Mouse (Mus musculus) MEL (cell line): ENCODE measurements around the gene Ccdc137. TPM values are rescaled to one million over a fixed set of nuclear protein-coding genes. Genes with fewer than 3 reads are reported as not detected.

Experiments
- DNase-seq: peaks from one replicate; pipeline ENCODE4 v3.0.0; 2011; ENCODE audit warnings: low read depth, low spot score
- H3K27ac ChIP-seq: 2 replicates; pipeline ENCODE4 v1.5.1; 2012; ENCODE audit warnings: low read depth, mild to moderate bottlenecking, control low read depth, low read length, moderate library complexity; ENCODE audit not compliant: control insufficient read depth
- H3K27me3 ChIP-seq, 2 experiments: fragments of 150-350 bp in 1 of 2; sonication (generic) in 1 of 2; 2 replicates each; pipeline ENCODE4 v1.6.1; 2012; ENCODE audit warnings: low read length in 2 of 2, mild to moderate bottlenecking in 2 of 2, improper control_type of control experiment in 1 of 2, moderate library complexity in 1 of 2; ENCODE audit not compliant: insufficient read depth in 2 of 2, control insufficient read depth in 1 of 2
- H3K36me3 ChIP-seq, 2 experiments: 2 replicates each; pipeline ENCODE4 v1.6.1; 2012 to 2014; ENCODE audit warnings: low read length in 2 of 2, improper control_type of control experiment in 1 of 2, inconsistent platforms in 1 of 2, mild to moderate bottlenecking in 1 of 2; ENCODE audit not compliant: insufficient read depth in 2 of 2, control insufficient read depth in 1 of 2
- H3K4me1 ChIP-seq, 2 experiments: fragments of 150-350 bp in 1 of 2; sonication (generic) in 1 of 2; 2 replicates each; pipeline ENCODE4 v1.6.1; 2012; ENCODE audit warnings: low read length in 2 of 2, improper control_type of control experiment in 1 of 2, mild to moderate bottlenecking in 1 of 2; ENCODE audit not compliant: insufficient read depth in 2 of 2, control insufficient read depth in 1 of 2
- H3K4me3 ChIP-seq, 2 experiments: fragments of 150-350 bp in 1 of 2; sonication (generic) in 1 of 2; 2 replicates each; pipeline ENCODE4 v1.5.1; 2012; ENCODE audit warnings: low read depth in 2 of 2, low read length in 2 of 2, mild to moderate bottlenecking in 2 of 2, moderate library complexity in 2 of 2, control low read depth in 1 of 2, improper control_type of control experiment in 1 of 2; ENCODE audit not compliant: control insufficient read depth in 1 of 2, insufficient read depth in 1 of 2
- H3K79me2 ChIP-seq: 2 replicates; pipeline ENCODE4 v1.6.1; 2012; ENCODE audit warnings: mild to moderate bottlenecking, low read length, moderate library complexity; ENCODE audit not compliant: control insufficient read depth, poor library complexity, insufficient read depth
- H3K9ac ChIP-seq: 2 replicates; pipeline ENCODE4 v1.6.1; 2012; ENCODE audit warnings: low read depth, mild to moderate bottlenecking, control low read depth, low read length, moderate library complexity; ENCODE audit not compliant: control insufficient read depth, poor library complexity, severe bottlenecking
- H3K9me3 ChIP-seq: fragments of 150-350 bp; sonication (generic); replicated peaks from 2 replicates; pipeline ENCODE4 v1.6.1; 2012; ENCODE audit warnings: mild to moderate bottlenecking, low read length, improper control_type of control experiment, moderate library complexity; ENCODE audit not compliant: insufficient read depth
- CHD1 ChIP-seq: IDR thresholded peaks from 2 replicates; pipeline ENCODE4 v1.6.1; 2012; ENCODE audit warnings: low read depth, mild to moderate bottlenecking, inconsistent platforms, low read length, improper control_type of control experiment
- CHD2 ChIP-seq: IDR thresholded peaks from 2 replicates; pipeline ENCODE4 v1.6.1; 2011; ENCODE audit warnings: low read length, improper control_type of control experiment
- E2F4 ChIP-seq: IDR thresholded peaks from 2 replicates; pipeline ENCODE4 v1.6.1; 2011; ENCODE audit warnings: low read depth, low read length, improper control_type of control experiment, borderline replicate concordance
- ELF1 ChIP-seq: IDR thresholded peaks from 2 replicates; pipeline ENCODE4 v1.6.1; 2014; ENCODE audit warnings: low read depth, mild to moderate bottlenecking, inconsistent platforms, low read length, improper control_type of control experiment, moderate library complexity
- EP300 ChIP-seq, 2 experiments: IDR thresholded peaks; 2 replicates each; pipeline ENCODE4 v1.6.1; 2011; ENCODE audit warnings: improper control_type of control experiment in 2 of 2, low read length in 2 of 2, low read depth in 1 of 2, mild to moderate bottlenecking in 1 of 2
- ETS1 ChIP-seq: IDR thresholded peaks from 2 replicates; pipeline ENCODE4 v1.6.1; 2012; ENCODE audit warnings: low read depth, mild to moderate bottlenecking, inconsistent platforms, low read length, improper control_type of control experiment, moderate library complexity
- GATA1 ChIP-seq: IDR thresholded peaks from 2 replicates; pipeline ENCODE4 v1.6.1; 2011; ENCODE audit warnings: low read depth, low read length, improper control_type of control experiment
- HCFC1 ChIP-seq: IDR thresholded peaks from 2 replicates; pipeline ENCODE4 v1.6.1; 2012; ENCODE audit warnings: low read depth, mild to moderate bottlenecking, inconsistent platforms, low read length, improper control_type of control experiment, moderate library complexity
- JUND ChIP-seq: IDR thresholded peaks from 2 replicates; pipeline ENCODE4 v1.6.1; 2011; ENCODE audit warnings: low read depth, mild to moderate bottlenecking, improper control_type of control experiment, low read length
- MAFK ChIP-seq: IDR thresholded peaks from 2 replicates; pipeline ENCODE4 v1.6.1; 2011; ENCODE audit warnings: low read depth, mild to moderate bottlenecking, low read length, improper control_type of control experiment, borderline replicate concordance
- MAX ChIP-seq: IDR thresholded peaks from 2 replicates; pipeline ENCODE4 v1.6.1; 2011; ENCODE audit warnings: low read length, improper control_type of control experiment
- MAZ ChIP-seq: IDR thresholded peaks from 2 replicates; pipeline ENCODE4 v1.6.1; 2012; ENCODE audit warnings: low read depth, mild to moderate bottlenecking, inconsistent platforms, low read length, improper control_type of control experiment
- MYC ChIP-seq: IDR thresholded peaks from 2 replicates; pipeline ENCODE4 v1.6.1; 2011; ENCODE audit warnings: low read depth, mild to moderate bottlenecking, low read length, improper control_type of control experiment, moderate library complexity
- NELFE ChIP-seq: IDR thresholded peaks from 2 replicates; pipeline ENCODE4 v1.6.1; 2011; ENCODE audit warnings: low read depth, low read length, improper control_type of control experiment
- NRF1 ChIP-seq: IDR thresholded peaks from 2 replicates; pipeline ENCODE4 v1.6.1; 2014; ENCODE audit warnings: low read depth, mild to moderate bottlenecking, inconsistent platforms, low read length, improper control_type of control experiment, moderate library complexity; ENCODE audit not compliant: poor library complexity, insufficient read depth, severe bottlenecking
- POLR2AphosphoS2 ChIP-seq: IDR thresholded peaks from 2 replicates; pipeline ENCODE4 v1.6.1; 2011; ENCODE audit warnings: low read length, improper control_type of control experiment
- POLR2AphosphoS5 ChIP-seq: IDR thresholded peaks from 2 replicates; pipeline ENCODE4 v1.6.1; 2012; ENCODE audit warnings: low read depth, borderline replicate concordance, mild to moderate bottlenecking, inconsistent platforms, low read length, moderate library complexity, mixed read lengths
- SIN3A ChIP-seq: IDR thresholded peaks from 2 replicates; pipeline ENCODE4 v1.6.1; 2012; ENCODE audit warnings: low read length, improper control_type of control experiment, inconsistent platforms
- TBP ChIP-seq: IDR thresholded peaks from 2 replicates; pipeline ENCODE4 v1.8.0; 2011; ENCODE audit warnings: low read depth, low read length, improper control_type of control experiment
- UBTF ChIP-seq: IDR thresholded peaks from 2 replicates; pipeline ENCODE4 v1.6.1; 2012; ENCODE audit warnings: low read depth, mild to moderate bottlenecking, inconsistent platforms, low read length, improper control_type of control experiment, moderate library complexity, borderline replicate concordance; ENCODE audit not compliant: insufficient read depth
- USF2 ChIP-seq, 2 experiments: IDR thresholded peaks; 2 replicates each; pipeline ENCODE4 v1.6.1; 2011 to 2012; ENCODE audit warnings: improper control_type of control experiment in 2 of 2, low read length in 2 of 2, borderline replicate concordance in 1 of 2, inconsistent platforms in 1 of 2, low read depth in 1 of 2, mild to moderate bottlenecking in 1 of 2; ENCODE audit not compliant: insufficient read depth in 1 of 2
- ZC3H11A ChIP-seq: IDR thresholded peaks from 2 replicates; pipeline ENCODE4 v1.6.1; 2012; ENCODE audit warnings: low read depth, mild to moderate bottlenecking, inconsistent platforms, low read length, improper control_type of control experiment
- ZNF384 ChIP-seq: IDR thresholded peaks from 2 replicates; pipeline ENCODE4 v1.6.1; 2012; ENCODE audit warnings: low read depth, mild to moderate bottlenecking, inconsistent platforms, low read length, improper control_type of control experiment
- polyA plus RNA-seq, 2 experiments: library from polyadenylated mRNA; stranded (reverse) in 1 of 2; unstranded in 1 of 2; fragments of >175 nt in 1 of 2; fragments of >200 nt in 1 of 2; gene quantifications; 2 replicates each; pipeline versions ENCODE4 v1.2.1 to v1.2.4; 2012; ENCODE audit warnings: low replicate concordance in 2 of 2, low read depth in 1 of 2; ENCODE audit not compliant: insufficient read length in 2 of 2, insufficient read depth in 1 of 2, missing spikeins in 1 of 2
- total RNA-seq: library from RNA; depleted of rRNA; stranded (reverse); fragments of 300-350 nt; gene quantifications from 2 replicates; pipeline ENCODE4 v1.2.3, GENCODE M21; 2012

The Ccdc137 gene
- total and polyA plus RNA-seq, 3 experiments: 104 to 116 TPM; not detected in 1

DNA sequence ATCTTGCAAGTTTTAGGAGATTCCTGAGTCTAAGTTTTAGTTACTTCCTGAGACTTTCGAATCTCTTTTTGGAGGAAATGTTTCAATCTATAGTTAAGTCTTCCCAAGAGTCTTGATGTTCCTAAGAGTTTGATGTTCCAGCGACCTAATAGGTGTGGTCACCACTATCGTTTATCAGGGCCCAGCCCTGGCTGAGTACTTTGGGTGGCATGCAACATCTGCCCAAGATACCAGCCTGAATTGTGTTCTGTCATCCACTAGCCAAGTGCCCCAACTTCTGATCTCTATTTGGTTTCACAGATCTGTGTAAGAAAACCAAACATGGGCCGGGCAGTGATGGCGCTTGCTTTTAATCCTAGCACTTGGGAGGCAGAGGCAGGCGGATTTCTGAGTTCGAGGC, 2.5 kb upstream of the Ccdc137 start:
- Histone ChIP-seq H3K4me3 (no peak overlapping the region), H3K79me2 (peaks cover 32% of the 10 kb centered on the region), H3K27ac (no peak overlapping the region), H3K36me3 (peaks cover 0 to 13% of the 10 kb centered on the region in 2 experiments; a peak in 2 of 4 replicates), H3K4me1 (peaks cover 4 to 22% of the 10 kb centered on the region in 2 experiments), H3K27me3 (no peaks in the 10 kb centered on the region), H3K9me3 (no peaks in the 10 kb centered on the region), H3K9ac (no peak overlapping the region)
- DNase-seq: no peak
- TF ChIP-seq MYC: no peak

DNA sequence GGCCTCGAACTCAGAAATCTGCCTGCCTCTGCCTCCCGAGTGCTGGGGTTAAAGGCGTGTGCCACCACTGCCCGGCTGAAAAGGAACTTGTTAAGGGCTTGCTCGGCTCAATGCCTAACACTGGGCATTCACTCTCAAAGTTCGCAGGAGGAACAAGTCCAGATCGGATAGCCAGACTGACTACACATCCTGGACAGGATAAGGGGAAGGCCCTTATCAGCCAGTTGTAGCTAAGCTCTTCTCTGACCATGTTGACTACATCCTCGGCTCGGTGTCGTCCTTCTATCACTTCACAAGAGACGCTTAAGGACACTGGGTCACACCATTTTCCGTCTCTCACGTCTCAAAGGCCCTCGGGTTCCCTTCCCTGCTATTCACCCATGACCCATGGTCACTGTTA, 545 bp upstream of the Ccdc137 start:
- H3K36me3 ChIP-seq: peaks cover 3 to 10% of the 10 kb centered on the region in 2 experiments; a peak in 3 of 4 replicates
- peak; percentile 81 for DNase-seq
- H3K4me3 ChIP-seq: peak overlapping the region; percentile 84 to 86
- H3K27me3 ChIP-seq: no peaks in the 10 kb centered on the region
- H3K9me3 ChIP-seq: no peaks in the 10 kb centered on the region
- H3K9ac ChIP-seq: peak overlapping the region; percentile 93
- peaks cover 37% of the 10 kb centered on the region for H3K79me2 ChIP-seq
- peak overlapping the region; percentile 70 for H3K27ac ChIP-seq
- H3K4me1 ChIP-seq: peaks cover 0 to 14% of the 10 kb centered on the region in 2 experiments; a peak in 2 of 4 replicates
- peak; percentile 67; the same call in 1 of the 2 replicates for TF ChIP-seq TBP
- TF ChIP-seq GATA1: peak; percentile 63; the same call in 1 of the 2 replicates
- 0 out of 2 replicates have a peak, but pooled peaks have one; percentile 47 for TF ChIP-seq CHD1
- TF ChIP-seq ELF1: no peak
- TF ChIP-seq EP300 (IDR thresholded peaks at IDR 0.05; ENCODE audit: low read depth in 1 of 2, low read length in 2 of 2): peak; percentile 3 to 24; a peak in 1 of 4 replicates

- Histone ChIP-seq H3K9me3 (no peaks in the 10 kb centered on the region), H3K9ac (peak overlapping the region; percentile 93), H3K27me3 (no peaks in the 10 kb centered on the region), H3K4me1 (peaks cover 0 to 14% of the 10 kb centered on the region in 2 experiments; a peak in 2 of 4 replicates), H3K79me2 (peaks cover 37% of the 10 kb centered on the region), H3K36me3 (peaks cover 3 to 10% of the 10 kb centered on the region in 2 experiments; a peak in 3 of 4 replicates), H3K27ac (peak overlapping the region; percentile 67), H3K4me3 (peak overlapping the region; percentile 84 to 86)
- peak; percentile 77 for DNase-seq
- TF ChIP-seq ELF1 (0 out of 2 replicates have a peak, but pooled peaks have one; percentile 7), JUND (no peak), MAX (no peak; the same call in 1 of the 2 replicates), UBTF (no peak), USF2 (IDR thresholded peaks at IDR 0.05; ENCODE audit: borderline replicate concordance in 1 of 2, insufficient read depth in 1 of 2, low read depth in 1 of 2, low read length in 2 of 2) (no peak), GATA1 (no peak), CHD2 (no peak), ZNF384 (no peak), ZC3H11A (peak; percentile 40), MAZ (no peak), NELFE (no peak), HCFC1 (no peak), POLR2AphosphoS2 (no peak), POLR2AphosphoS5 (no peak), EP300 (IDR thresholded peaks at IDR 0.05; ENCODE audit: low read depth in 1 of 2, low read length in 2 of 2) (no peak), NRF1 (no peak), E2F4 (no peak), ETS1 (no peak), SIN3A (peak; percentile 11; the same call in 1 of the 2 replicates), MAFK (no peak)
Measured at GRCm38 (mm10) chr11:120458847-120459597, 1.1 kb downstream of the Ccdc137 start.
